Mouse (Mus musculus): ENCODE measurements around the gene Tldc1.

Tldc1 gene

GRCm38 (mm10) chr8:119717765-119718164 lies 60.5 kb downstream of the Tldc1 start:
- DNase-seq = peak in 1 of 2 experiments; percentile 33

GRCm38 (mm10) chr8:119716730-119717299 lies 61.4 kb downstream of the Tldc1 start:
- no peak for DNase-seq

- DNase-seq = no peak
These were observed 63.0 kb downstream of the Tldc1 start for GRCm38 (mm10) chr8:119715221-119715620.

DNA sequence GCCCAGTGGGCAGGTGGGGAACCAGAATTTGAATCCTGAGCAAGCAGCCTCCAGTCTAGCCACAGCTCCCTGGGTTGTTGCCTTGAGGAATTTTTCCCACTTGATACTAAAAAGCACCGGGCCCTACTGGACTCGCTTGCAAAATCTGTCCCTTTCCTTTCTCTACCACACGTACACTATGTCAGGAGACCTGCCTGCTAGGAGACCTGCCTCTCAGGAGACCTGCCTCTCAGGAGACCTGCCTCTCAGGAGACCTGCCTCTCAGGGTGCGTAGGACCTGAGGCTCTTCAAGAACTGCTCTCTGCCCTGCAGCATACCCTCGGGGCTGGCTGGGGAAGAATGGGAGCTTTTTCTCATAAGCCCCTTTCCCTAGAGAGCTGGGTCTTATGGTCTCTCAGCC lies 64.8 kb downstream of the Tldc1 start:
- DNase-seq = no peak

DNA sequence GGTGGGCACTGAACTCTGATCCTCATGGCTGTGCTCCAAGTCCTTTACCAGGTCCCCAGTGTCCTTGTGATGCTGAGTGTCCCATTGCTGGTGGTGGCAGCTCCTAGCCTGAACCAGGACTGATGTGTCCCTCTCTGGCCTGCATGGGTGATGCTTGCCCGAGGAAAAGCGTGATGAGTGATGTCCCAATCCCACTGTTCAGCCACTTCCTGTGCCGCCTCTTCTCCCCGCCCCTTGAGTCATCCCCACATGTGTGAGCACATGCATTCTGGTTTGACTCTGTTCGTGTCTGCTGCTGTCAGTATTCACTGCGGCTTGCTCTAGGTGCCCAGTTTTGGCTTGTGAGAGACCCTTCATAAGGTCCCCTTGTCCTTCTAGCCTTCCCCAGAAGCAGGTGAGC lies 66.0 kb downstream of the Tldc1 start:
- no peak for DNase-seq
